Mouse (Mus musculus) embryonic facial prominence, embryonic 15.5 days (tissue): ENCODE measurements around the gene Btaf1. TPM values are rescaled to one million over a fixed set of nuclear protein-coding genes. Genes with fewer than 3 reads are reported as not detected.

Source experiments
- ATAC-seq: fragments of 200-750 bp; cut with Nextera tagmentation; 2 replicates; pipeline ENCODE4 v1.8.0; 2017; ENCODE audit warnings: low read depth, moderate TSS enrichment; ENCODE audit not compliant: insufficient number of reproducible peaks, low FRiP score, low TSS enrichment
- H3K27ac ChIP-seq: fragments of 300-500 bp; sonication (generic); replicated peaks from 2 replicates; pipeline ENCODE4 v1.5.1; 2015; ENCODE audit warnings: mild to moderate bottlenecking, inconsistent platforms
- H3K27me3 ChIP-seq: fragments of 300-500 bp; sonication (generic); 2 replicates; pipeline ENCODE4 v1.6.1; 2015; ENCODE audit warnings: inconsistent platforms
- H3K36me3 ChIP-seq: fragments of 300-500 bp; sonication (generic); 2 replicates; pipeline ENCODE4 v1.6.1; 2015; ENCODE audit warnings: mild to moderate bottlenecking, inconsistent platforms
- H3K4me1 ChIP-seq: fragments of 300-500 bp; sonication (generic); 2 replicates; pipeline ENCODE4 v1.6.1; 2015; ENCODE audit warnings: inconsistent platforms
- H3K4me2 ChIP-seq: fragments of 300-500 bp; sonication (generic); replicated peaks from 2 replicates; pipeline ENCODE4 v1.6.1; 2015; ENCODE audit warnings: mild to moderate bottlenecking, inconsistent platforms
- H3K4me3 ChIP-seq: fragments of 300-500 bp; sonication (generic); replicated peaks from 2 replicates; pipeline ENCODE4 v1.5.1; 2015; ENCODE audit warnings: mild to moderate bottlenecking, inconsistent platforms
- H3K9ac ChIP-seq: fragments of 300-500 bp; sonication (generic); 2 replicates; pipeline ENCODE4 v1.6.1; 2015; ENCODE audit warnings: inconsistent platforms
- H3K9me3 ChIP-seq: fragments of 300-500 bp; sonication (generic); replicated peaks from 2 replicates; pipeline ENCODE4 v1.6.1; 2016; ENCODE audit warnings: inconsistent platforms
- WGBS: fragments of 180-500 bp; shearing (Covaris S2); methylation state at CpG from one replicate; pipeline ENCODE4 v1.1.7; 2015; 5-methylcytosine and 5-hydroxymethylcytosine counted together
- polyA plus RNA-seq: library from polyadenylated mRNA; unstranded; fragments of >200 nt; fragmentation: Nextera tagmentation; extraction: Ambion mirVana; gene quantifications from 2 replicates; pipeline ENCODE4 v1.2.1, GENCODE M21; 2015

The Btaf1 gene
- polyA plus RNA-seq, 1 experiment from 2014 or later, result 9.0 TPM

DNA sequence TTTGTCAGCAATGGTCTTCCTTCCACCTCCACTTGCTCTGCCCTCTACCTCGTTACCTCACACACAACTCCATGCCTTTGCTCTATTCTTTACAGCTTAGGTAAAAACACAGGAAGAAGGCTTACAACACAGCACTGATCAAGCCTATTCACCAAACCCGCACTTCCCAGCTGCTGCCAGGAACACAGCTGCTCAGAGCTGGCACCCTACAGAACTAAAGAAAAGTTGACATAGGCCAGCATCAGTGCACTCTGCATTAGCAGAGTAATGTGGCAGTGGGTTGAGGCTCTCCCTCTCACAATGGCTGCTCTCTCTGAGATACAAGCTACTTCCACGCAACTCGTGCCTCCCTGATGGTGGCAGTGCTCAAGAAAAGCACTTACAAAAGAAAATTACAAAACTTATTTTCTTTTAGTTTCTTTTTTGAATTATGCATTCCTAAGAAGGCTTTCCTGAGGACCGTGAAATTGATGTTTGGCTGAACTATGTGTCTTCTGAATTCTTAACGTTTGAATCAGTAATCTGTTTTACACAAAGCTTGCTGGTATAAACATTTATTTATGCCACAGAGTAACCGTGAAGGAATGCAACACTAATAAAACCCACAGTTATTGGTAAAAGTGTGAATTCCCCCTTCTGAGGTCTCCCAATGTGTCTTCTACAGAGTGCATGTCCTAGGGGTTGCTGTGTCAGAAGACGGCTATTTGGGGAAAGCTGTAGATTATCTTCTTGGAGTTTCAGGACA is 131.5 kb downstream of the Btaf1 start:
- H3K9ac ChIP-seq, result no peak overlapping the region
- no peak overlapping the region for H3K4me3 ChIP-seq
- WGBS, result 58% methylated on average over 8 of the region's 8 CpGs
- no peaks in the 10 kb centered on the region for H3K4me1 ChIP-seq
- ATAC-seq, result no peak
- no peaks in the 10 kb centered on the region for H3K9me3 ChIP-seq
- H3K36me3 ChIP-seq, result no peaks in the 10 kb centered on the region
- H3K4me2 ChIP-seq, result no peak overlapping the region
- H3K27me3 ChIP-seq, result no peaks in the 10 kb centered on the region
- peak overlapping the region; percentile 48; the same call in 1 of the 2 replicates for H3K27ac ChIP-seq

DNA sequence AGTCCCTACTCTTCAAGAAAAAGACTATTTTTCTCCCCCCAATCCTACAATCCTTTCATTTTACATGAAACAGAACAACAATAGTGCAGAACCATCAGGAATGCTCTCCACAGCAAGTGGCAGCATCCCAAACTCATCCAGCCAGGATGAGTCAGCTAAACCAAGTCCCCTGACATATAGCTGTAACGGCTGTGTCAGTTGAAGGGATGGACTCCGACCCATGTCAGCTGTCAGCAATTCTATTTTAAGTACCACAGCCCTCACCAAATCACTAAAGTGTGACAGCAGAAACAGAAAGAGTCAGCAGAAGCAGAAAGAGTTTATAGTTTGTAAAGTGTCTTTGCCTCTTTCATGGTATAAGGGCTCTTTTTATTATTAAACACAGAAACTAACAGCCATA is 133.7 kb downstream of the Btaf1 start:
- Histone ChIP-seq H3K27ac (peak overlapping the region; percentile 22; the same call in 1 of the 2 replicates), H3K4me3 (no peak overlapping the region), H3K9ac (no peak overlapping the region), H3K4me1 (no peaks in the 10 kb centered on the region), H3K36me3 (no peaks in the 10 kb centered on the region), H3K27me3 (no peaks in the 10 kb centered on the region), H3K4me2 (no peak overlapping the region), H3K9me3 (no peaks in the 10 kb centered on the region)
- ATAC-seq, result no peak
- WGBS, result 27% methylated on average over 2 of the region's 2 CpGs

DNA sequence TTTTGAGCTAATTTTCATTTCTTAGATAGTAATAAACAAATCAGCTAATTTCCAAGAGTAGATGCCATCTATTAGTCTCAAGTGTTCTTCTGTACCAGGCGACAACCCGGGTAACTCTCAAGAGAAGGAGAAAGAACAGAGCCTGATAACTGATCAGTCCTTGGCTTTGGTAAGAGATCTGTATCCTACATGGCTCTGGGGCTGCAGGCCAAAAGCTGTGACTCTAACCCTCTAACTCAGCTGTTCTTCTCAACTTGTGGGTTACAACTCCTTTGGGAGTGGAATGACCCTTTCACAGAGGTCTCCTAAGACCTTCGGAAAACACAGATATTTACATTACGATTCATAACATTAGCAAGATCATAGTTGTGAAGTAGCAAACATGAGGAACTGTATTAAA is 134.2 kb downstream of the Btaf1 start:
- Histone ChIP-seq H3K4me2 (no peak overlapping the region), H3K36me3 (no peaks in the 10 kb centered on the region), H3K4me1 (no peaks in the 10 kb centered on the region), H3K4me3 (no peak overlapping the region), H3K9me3 (no peaks in the 10 kb centered on the region), H3K27ac (no peak overlapping the region), H3K27me3 (no peaks in the 10 kb centered on the region), H3K9ac (no peak overlapping the region)
- no peak for ATAC-seq
- 85% methylated on average over 4 of the region's 4 CpGs for WGBS

Other genes starting within 250 kb of the Btaf1 start
- 16.6 TPM in 2 replicates for gene Ppp1r3c, start 189.4 kb upstream of the Btaf1 start, polyA plus RNA-seq
- 45.3 and 45.4 TPM in 2 replicates for gene Tnks2, start 91.8 kb upstream of the Btaf1 start, polyA plus RNA-seq
- gene Fgfbp3, start 6.5 kb upstream of the Btaf1 start, polyA plus RNA-seq, result 6.3 and 7.1 TPM in 2 replicates